Mouse (Mus musculus): Measurements from ENCODE around the gene Gm10135. TPM values are rescaled to one million over a fixed set of nuclear protein-coding genes. Genes with fewer than 3 reads are reported as not detected.
"Not testable (repeated sequence)": the region's sequence is repeated elsewhere in the genome, so short reads cannot be mapped to it uniquely, and the experiment has no call there.

Gm10135 gene
- total and polyA plus RNA-seq, 3 experiments, result not detected

DNA sequence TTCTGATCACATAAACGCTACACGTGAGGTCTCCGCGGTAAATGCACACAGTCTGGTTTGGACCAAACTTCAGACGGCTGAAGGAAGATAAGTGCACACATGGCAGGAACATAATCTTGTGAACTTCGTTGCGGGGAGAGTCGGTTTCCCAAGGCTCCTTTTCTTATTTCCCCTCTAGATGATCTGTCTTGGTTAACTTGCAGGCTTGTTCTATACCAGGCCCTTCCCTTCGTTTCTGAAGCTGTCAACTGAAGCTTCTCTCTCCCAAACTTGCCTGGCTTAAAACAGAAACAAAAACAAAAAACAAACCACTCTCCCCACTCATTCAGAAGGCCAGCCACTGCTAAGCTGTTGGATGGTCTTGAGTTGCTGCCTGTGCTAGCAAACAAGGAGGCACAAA, 40.2 kb upstream of the Gm10135 start:
- Histone ChIP-seq H3K27me3 (replicated peaks) (no peaks in the 10 kb centered on the region), H3K27ac (ENCODE audit: insufficient read depth, low read depth) (no peak overlapping the region), H3K4me1 (ENCODE audit: control insufficient read depth in 1 of 2, insufficient read depth in 2 of 2) (no peaks in the 10 kb centered on the region), H3K4me2 (ENCODE audit: insufficient read depth, low read depth, poor library complexity, severe bottlenecking) (no peak overlapping the region), H3K36me3 (replicated peaks in 1 of 2; ENCODE audit: control insufficient read depth in 1 of 2, insufficient read depth in 1 of 2, low read length in 1 of 2) (no peaks in the 10 kb centered on the region), H3K9ac (ENCODE audit: insufficient read depth, low read depth) (no peak overlapping the region), H3K9me3 (replicated peaks; ENCODE audit: low read length) (no peaks in the 10 kb centered on the region), H3K79me2 (replicated peaks; ENCODE audit: control insufficient read depth, extremely low read depth, insufficient read depth, poor library complexity, severe bottlenecking) (no peaks in the 10 kb centered on the region), H3K4me3 (replicated peaks in 1 of 3; ENCODE audit: low read depth in 2 of 3, low read length in 2 of 3, poor library complexity in 1 of 3) (no peak overlapping the region)
- dilution Hi-C loops (cut with MboI; ENCODE audit: extremely low pct_ligation_motif_present, extremely low pct_unique_long_range_greater_than_20kb, low sequenced_read_pairs) (no loop called here), in situ Hi-C loops (cut with MboI; ENCODE audit: low pct_ligation_motif_present, low pct_unique_long_range_greater_than_20kb, low sequenced_read_pairs) (no loop called here)
- no peak for TF ChIP-seq MAX (IDR thresholded peaks at IDR 0.05; ENCODE audit: low read length)
- TF ChIP-seq ELF1 (IDR thresholded peaks at IDR 0.05; ENCODE audit: low read depth, low read length), result no peak
- TF ChIP-seq ZMIZ1 (IDR thresholded peaks at IDR 0.05; ENCODE audit: low read depth, low read length), result no peak
- TF ChIP-seq ZC3H11A (IDR thresholded peaks at IDR 0.05; ENCODE audit: low read depth, low read length), result no peak
- TF ChIP-seq USF1 (IDR thresholded peaks at IDR 0.05; ENCODE audit: low read depth, low read length), result no peak
- no peak for TF ChIP-seq MAFK (IDR thresholded peaks at IDR 0.05; ENCODE audit: insufficient replicate concordance, low read length)
- no peak for TF ChIP-seq MAZ (IDR thresholded peaks at IDR 0.05; ENCODE audit: low read depth, low read length)
- no peak for TF ChIP-seq MEF2A (IDR thresholded peaks at IDR 0.05; ENCODE audit: borderline replicate concordance, low read depth, low read length)
- TF ChIP-seq NELFE (IDR thresholded peaks at IDR 0.05; ENCODE audit: low read depth, low read length), result no peak
- TF ChIP-seq TCF12 (IDR thresholded peaks at IDR 0.05; ENCODE audit: low read depth, low read length), result no peak
- TF ChIP-seq POLR2A (IDR thresholded peaks at IDR 0.05; ENCODE audit: low read depth, low read length), result no peak
- no peak for TF ChIP-seq RAD21 (IDR thresholded peaks at IDR 0.05; ENCODE audit: low read depth, low read length)
- no peak for TF ChIP-seq ZKSCAN1 (IDR thresholded peaks at IDR 0.05; ENCODE audit: borderline replicate concordance, low read depth, low read length)
- TF ChIP-seq MXI1 (IDR thresholded peaks at IDR 0.05; ENCODE audit: low read depth, low read length), result no peak
- DNase-seq (ENCODE audit: extremely low read depth), result no peak

GRCm38 (mm10) chr5:73013611-73014287, 39.2 kb upstream of the Gm10135 start:
- DNase-seq (ENCODE audit: extremely low read depth); H3K9ac ChIP-seq (ENCODE audit: insufficient read depth, low read depth); H3K36me3 ChIP-seq (replicated peaks in 1 of 2; ENCODE audit: control insufficient read depth in 1 of 2, insufficient read depth in 1 of 2, low read length in 1 of 2); H3K4me1 ChIP-seq (ENCODE audit: control insufficient read depth in 1 of 2, insufficient read depth in 2 of 2); H3K4me3 ChIP-seq (replicated peaks in 1 of 3; ENCODE audit: low read depth in 2 of 3, low read length in 2 of 3, poor library complexity in 1 of 3); dilution Hi-C loops (cut with MboI; ENCODE audit: extremely low pct_ligation_motif_present, extremely low pct_unique_long_range_greater_than_20kb, low sequenced_read_pairs); H3K79me2 ChIP-seq (replicated peaks; ENCODE audit: control insufficient read depth, extremely low read depth, insufficient read depth, poor library complexity, severe bottlenecking); H3K27ac ChIP-seq (ENCODE audit: insufficient read depth, low read depth); H3K4me2 ChIP-seq (ENCODE audit: insufficient read depth, low read depth, poor library complexity, severe bottlenecking); H3K27me3 ChIP-seq (replicated peaks); in situ Hi-C loops (cut with MboI; ENCODE audit: low pct_ligation_motif_present, low pct_unique_long_range_greater_than_20kb, low sequenced_read_pairs); H3K9me3 ChIP-seq (replicated peaks; ENCODE audit: low read length): not testable (repeated sequence)

GRCm38 (mm10) chr5:73012884-73013610, 38.5 kb upstream of the Gm10135 start:
- H3K9me3 ChIP-seq (replicated peaks; ENCODE audit: low read length); H3K27me3 ChIP-seq (replicated peaks); H3K4me1 ChIP-seq (ENCODE audit: control insufficient read depth in 1 of 2, insufficient read depth in 2 of 2); H3K9ac ChIP-seq (ENCODE audit: insufficient read depth, low read depth); in situ Hi-C loops (cut with MboI; ENCODE audit: low pct_ligation_motif_present, low pct_unique_long_range_greater_than_20kb, low sequenced_read_pairs); H3K27ac ChIP-seq (ENCODE audit: insufficient read depth, low read depth); H3K79me2 ChIP-seq (replicated peaks; ENCODE audit: control insufficient read depth, extremely low read depth, insufficient read depth, poor library complexity, severe bottlenecking); H3K4me3 ChIP-seq (replicated peaks in 1 of 3; ENCODE audit: low read depth in 2 of 3, low read length in 2 of 3, poor library complexity in 1 of 3); dilution Hi-C loops (cut with MboI; ENCODE audit: extremely low pct_ligation_motif_present, extremely low pct_unique_long_range_greater_than_20kb, low sequenced_read_pairs); H3K36me3 ChIP-seq (replicated peaks in 1 of 2; ENCODE audit: control insufficient read depth in 1 of 2, insufficient read depth in 1 of 2, low read length in 1 of 2); DNase-seq (ENCODE audit: extremely low read depth); H3K4me2 ChIP-seq (ENCODE audit: insufficient read depth, low read depth, poor library complexity, severe bottlenecking): not testable (repeated sequence)

DNA sequence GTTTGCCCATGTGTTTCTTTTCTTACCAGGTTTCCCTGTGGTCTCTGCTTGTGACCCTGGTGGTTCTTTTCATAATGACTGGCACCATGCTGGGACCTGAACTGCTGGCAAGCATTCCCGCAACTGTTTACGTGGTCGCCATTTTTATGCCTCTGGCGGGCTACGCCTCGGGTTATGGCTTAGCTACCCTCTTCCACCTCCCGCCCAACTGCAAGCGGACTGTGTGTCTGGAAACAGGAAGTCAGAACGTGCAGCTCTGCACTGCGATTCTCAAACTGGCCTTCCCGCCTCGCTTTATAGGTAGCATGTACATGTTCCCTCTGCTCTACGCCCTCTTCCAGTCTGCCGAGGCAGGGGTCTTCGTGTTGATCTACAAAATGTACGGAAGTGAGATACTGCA, 37.3 kb upstream of the Gm10135 start:
- H3K79me2 ChIP-seq (replicated peaks; ENCODE audit: control insufficient read depth, extremely low read depth, insufficient read depth, poor library complexity, severe bottlenecking); H3K4me3 ChIP-seq (replicated peaks in 1 of 3; ENCODE audit: low read depth in 2 of 3, low read length in 2 of 3, poor library complexity in 1 of 3); H3K27me3 ChIP-seq (replicated peaks); in situ Hi-C loops (cut with MboI; ENCODE audit: low pct_ligation_motif_present, low pct_unique_long_range_greater_than_20kb, low sequenced_read_pairs); H3K9ac ChIP-seq (ENCODE audit: insufficient read depth, low read depth); dilution Hi-C loops (cut with MboI; ENCODE audit: extremely low pct_ligation_motif_present, extremely low pct_unique_long_range_greater_than_20kb, low sequenced_read_pairs); H3K4me1 ChIP-seq (ENCODE audit: control insufficient read depth in 1 of 2, insufficient read depth in 2 of 2); H3K9me3 ChIP-seq (replicated peaks; ENCODE audit: low read length); DNase-seq (ENCODE audit: extremely low read depth); H3K4me2 ChIP-seq (ENCODE audit: insufficient read depth, low read depth, poor library complexity, severe bottlenecking); H3K36me3 ChIP-seq (replicated peaks in 1 of 2; ENCODE audit: control insufficient read depth in 1 of 2, insufficient read depth in 1 of 2, low read length in 1 of 2); H3K27ac ChIP-seq (ENCODE audit: insufficient read depth, low read depth): not testable (repeated sequence)
